ENCODE assay signal across 12 mouse cellular contexts in genomic region chr15:11536076-11536620, GRCm38 (mm10).
A peak's percentile ranks its signal among the peaks of the same experiment; 100 is the strongest.
DNase-seq lines count a peak whose midpoint lies in the region; ATAC-seq and TF ChIP-seq lines count a peak whose summit lies in the region.
"Had no signal": no experiment of that assay in that cellular context is flagged by ENCODE, and none has a peak within 500 bp of the region (broad histone marks: within the 10 kb centered on the region; RNA-seq: fewer than 3 reads in every experiment).

No protein-coding gene starts in this region.

- peaks cover 27% of the 10 kb centered on the region for H3K4me1 ChIP-seq in limb, embryonic 14.5 days (ENCODE audit: control insufficient read depth, insufficient read depth, low read length)
- peaks cover 36% of the 10 kb centered on the region for H3K4me1 ChIP-seq in limb, embryonic 10.5 days
- H3K4me1 ChIP-seq: hindbrain, embryonic 10.5 days; stomach, embryonic 15.5 days had no signal

- ATAC-seq in limb, embryonic 14.5 days (ENCODE audit: low FRiP score, low read depth) = no peak

- H3K4me2 ChIP-seq in limb, embryonic 14.5 days (replicated peaks; ENCODE audit: low read depth, low read length, severe bottlenecking) = no peak overlapping the region
- peak overlapping the region; percentile 39 for H3K4me2 ChIP-seq in myocyte (ENCODE audit: low read depth)
- H3K4me2 ChIP-seq: limb, embryonic 13.5 days; stomach, embryonic 15.5 days had no signal

- H3K27ac ChIP-seq in gastrocnemius, adult 2 months = no peak overlapping the region
- no peak overlapping the region for H3K27ac ChIP-seq in limb, embryonic 14.5 days (replicated peaks; ENCODE audit: low read depth, low read length)
- no peak overlapping the region for H3K27ac ChIP-seq in limb, embryonic 10.5 days
- H3K27ac ChIP-seq: hindbrain, embryonic 10.5 days; limb, embryonic 13.5 days; stomach, embryonic 15.5 days had no signal

- no peak overlapping the region for H3K4me3 ChIP-seq in gastrocnemius, adult 2 months
- H3K4me3 ChIP-seq in limb, embryonic 14.5 days (replicated peaks; ENCODE audit: low read length) = no peak overlapping the region
- no peak overlapping the region for H3K4me3 ChIP-seq in limb, embryonic 10.5 days
- no peak overlapping the region for H3K4me3 ChIP-seq in myocyte
- H3K4me3 ChIP-seq: hindbrain, embryonic 10.5 days; limb, embryonic 13.5 days; stomach, embryonic 15.5 days had no signal

- H3K9ac ChIP-seq in limb, embryonic 14.5 days (ENCODE audit: low read depth, low read length, severe bottlenecking) = no peak overlapping the region
- H3K9ac ChIP-seq: limb, embryonic 13.5 days; stomach, embryonic 15.5 days had no signal

- intact Hi-C loops in gastrocnemius, adult 2 months (cut with DNase I) = no loop called here
- intact Hi-C loops in left cerebral cortex, postnatal 4 days (cut with DNase I) = no loop called here

- no peak for TF ChIP-seq CTCF in gastrocnemius, adult 2 months (IDR thresholded peaks at IDR 0.05)

- no peak for TF ChIP-seq POLR2A in limb, embryonic 14.5 days (IDR thresholded peaks at IDR 0.05; ENCODE audit: borderline replicate concordance, extremely low read depth, insufficient read depth, insufficient read length)
- no peak for TF ChIP-seq POLR2A in myocyte (IDR thresholded peaks at IDR 0.05; ENCODE audit: insufficient read length, low read depth)

- H3ac ChIP-seq in myocyte (ENCODE audit: control insufficient read depth, insufficient read length) = no peak overlapping the region

- no peaks in the 10 kb centered on the region for H3K9me3 ChIP-seq in limb, embryonic 14.5 days (ENCODE audit: control insufficient read depth, low read length)
- no peaks in the 10 kb centered on the region for H3K9me3 ChIP-seq in limb, embryonic 10.5 days (replicated peaks)
- H3K9me3 ChIP-seq: hindbrain, embryonic 10.5 days; limb, embryonic 13.5 days; stomach, embryonic 15.5 days had no signal

- no peaks in the 10 kb centered on the region for H3K36me3 ChIP-seq in limb, embryonic 14.5 days (ENCODE audit: control insufficient read depth, insufficient read depth, low read length)
- no peaks in the 10 kb centered on the region for H3K36me3 ChIP-seq in limb, embryonic 10.5 days
- no peaks in the 10 kb centered on the region for H3K36me3 ChIP-seq in myocyte (ENCODE audit: control insufficient read depth, insufficient read depth)
- H3K36me3 ChIP-seq: hindbrain, embryonic 10.5 days; limb, embryonic 13.5 days; stomach, embryonic 15.5 days had no signal

- DNase-seq in gastrocnemius, adult 2 months = peak; percentile 24
- no peak for DNase-seq in gastrocnemius, adult 8-10 months (ENCODE audit: low spot score in 2 of 2)
- peak; percentile 50 for DNase-seq in limb, embryonic 14.5 days (ENCODE audit: low spot score)
- no peak for DNase-seq in limb, embryonic 10.5 days (ENCODE audit: low spot score)
- peak; percentile 59 for DNase-seq in forelimb bud, embryonic 11.5 days (ENCODE audit: low read depth, low spot score)
- no peak for DNase-seq in left cerebral cortex, postnatal 4 days
- DNase-seq: cerebellum, adult 18-20 months; spleen, adult 18-20 months had no signal

- 31% methylated on average over 7 of the region's 7 CpGs for WGBS in limb, embryonic 14.5 days
- 45% methylated on average over 7 of the region's 7 CpGs for WGBS in limb, embryonic 10.5 days

- H3K79me2 ChIP-seq in myocyte (ENCODE audit: control insufficient read depth, insufficient read depth) = no peaks in the 10 kb centered on the region

- H3K27me3 ChIP-seq in limb, embryonic 14.5 days (ENCODE audit: control insufficient read depth, insufficient read depth, low read length) = no peaks in the 10 kb centered on the region
- no peaks in the 10 kb centered on the region for H3K27me3 ChIP-seq in limb, embryonic 10.5 days (ENCODE audit: low read depth, poor library complexity, severe bottlenecking)
- no peaks in the 10 kb centered on the region for H3K27me3 ChIP-seq in myocyte (ENCODE audit: control insufficient read depth, insufficient read depth, insufficient read length)
- H3K27me3 ChIP-seq: stomach, embryonic 15.5 days had no signal

TF ChIP-seq in myocyte, 11 proteins besides CTCF, POLR2A, EP300 and RAD21:
- TF ChIP-seq MYOD1 (IDR thresholded peaks at IDR 0.05; ENCODE audit: control insufficient read depth in 1 of 3, insufficient read length in 2 of 3, low read depth in 2 of 3) = no peak
- TF ChIP-seq POLR2AphosphoS2 (IDR thresholded peaks at IDR 0.05; ENCODE audit: insufficient read length, low read depth) = no peak
- TF ChIP-seq MAX (IDR thresholded peaks at IDR 0.05; ENCODE audit: low read depth) = no peak
- no peak for TF ChIP-seq TCF3 (IDR thresholded peaks at IDR 0.05; ENCODE audit: insufficient read length, low read depth)
- TF ChIP-seq SRF (IDR thresholded peaks at IDR 0.05; ENCODE audit: control insufficient read depth, insufficient read length, low read depth) = no peak
- no peak for TF ChIP-seq CEBPB (IDR thresholded peaks at IDR 0.05; ENCODE audit: insufficient read depth, poor library complexity, severe bottlenecking)
- TF ChIP-seq MYOG (IDR thresholded peaks at IDR 0.05; ENCODE audit: control insufficient read depth in 1 of 3, insufficient read depth in 1 of 3, insufficient read length in 2 of 3, low read depth in 2 of 3) = no peak
- TF ChIP-seq E2F4 (IDR thresholded peaks at IDR 0.05; ENCODE audit: insufficient read depth) = no peak
- no peak for TF ChIP-seq USF1 (IDR thresholded peaks at IDR 0.05; ENCODE audit: low read depth)

Comparison
In these comparisons a context has a peak if more than half of its experiments do, and no peak if none do; other contexts are left out.
1. DNase-seq: peak in gastrocnemius, adult 2 months (single experiment), limb, embryonic 14.5 days (single experiment) and forelimb bud, embryonic 11.5 days (single experiment); none in gastrocnemius, adult 8-10 months (0 of 2), limb, embryonic 10.5 days (single experiment) and left cerebral cortex, postnatal 4 days (single experiment).